Mouse (Mus musculus): ENCODE measurements at regions not wholly inside any gene's neighbourhood (a gene's known extent, or its start where the extent isn't known, plus 50 kb on each side); places are given as distances from the start of the nearest gene placed in this dataset.

GRCm38 (mm10) chr3:41179037-41179880 is 96.4 kb upstream of the Pgrmc2 start:
- TF ChIP-seq CEBPB (IDR thresholded peaks at IDR 0.05; ENCODE audit: low read depth) (no peak), CTCF (IDR thresholded peaks at IDR 0.05; ENCODE audit: control insufficient read depth, insufficient read depth, insufficient read length) (no peak), MAX (IDR thresholded peaks at IDR 0.05) (no peak), USF1 (IDR thresholded peaks at IDR 0.05; ENCODE audit: low read depth) (no peak), MYOD1 (IDR thresholded peaks at IDR 0.05; ENCODE audit: control insufficient read depth, insufficient read length, low read depth) (no peak), FOSL1 (IDR thresholded peaks at IDR 0.05; ENCODE audit: insufficient read depth, low read length, poor library complexity, severe bottlenecking) (no peak)

All from C2C12 (cell line).